Mouse (Mus musculus): Measurements from ENCODE around the gene Adam22.
"Not testable (repeated sequence)": the region's sequence is repeated elsewhere in the genome, so short reads cannot be mapped to it uniquely, and the experiment has no call there.

Adam22 gene

GRCm38 (mm10) chr5:8223597-8224320, 144.2 kb downstream of the Adam22 start:
- in situ Hi-C loops (cut with MboI; ENCODE audit: low pct_unique_long_range_greater_than_20kb in 1 of 2, low sequenced_read_pairs in 2 of 2, unreplicated experiment in 1 of 2): no loop called here

GRCm38 (mm10) chr5:8221630-8222029, 146.3 kb downstream of the Adam22 start:
- in situ Hi-C loops (cut with MboI; ENCODE audit: low pct_unique_long_range_greater_than_20kb in 1 of 2, low sequenced_read_pairs in 2 of 2, unreplicated experiment in 1 of 2): no loop called here

GRCm38 (mm10) chr5:8215841-8216240, 152.1 kb downstream of the Adam22 start:
- in situ Hi-C loops (cut with MboI; ENCODE audit: low pct_unique_long_range_greater_than_20kb in 1 of 2, low sequenced_read_pairs in 2 of 2, unreplicated experiment in 1 of 2): no loop called here

GRCm38 (mm10) chr5:8184992-8185391, 183.0 kb downstream of the Adam22 start:
- in situ Hi-C loops (cut with MboI; ENCODE audit: low pct_unique_long_range_greater_than_20kb in 1 of 2, low sequenced_read_pairs in 2 of 2, unreplicated experiment in 1 of 2): not testable (repeated sequence)

- in situ Hi-C loops (cut with MboI; ENCODE audit: low pct_unique_long_range_greater_than_20kb in 1 of 2, low sequenced_read_pairs in 2 of 2, unreplicated experiment in 1 of 2): no loop called here
Measured at GRCm38 (mm10) chr5:8180646-8181045, 187.3 kb downstream of the Adam22 start.

- in situ Hi-C loops (cut with MboI; ENCODE audit: low pct_unique_long_range_greater_than_20kb in 1 of 2, low sequenced_read_pairs in 2 of 2, unreplicated experiment in 1 of 2): no loop called here
Measured at GRCm38 (mm10) chr5:8178111-8178510, 189.8 kb downstream of the Adam22 start.

GRCm38 (mm10) chr5:8164773-8165172, 203.2 kb downstream of the Adam22 start:
- in situ Hi-C loops (cut with MboI; ENCODE audit: low pct_unique_long_range_greater_than_20kb in 1 of 2, low sequenced_read_pairs in 2 of 2, unreplicated experiment in 1 of 2): no loop called here

GRCm38 (mm10) chr5:8151645-8152044, 216.3 kb downstream of the Adam22 start:
- in situ Hi-C loops (cut with MboI; ENCODE audit: low pct_unique_long_range_greater_than_20kb in 1 of 2, low sequenced_read_pairs in 2 of 2, unreplicated experiment in 1 of 2): no loop called here

GRCm38 (mm10) chr5:8146146-8146545, 221.8 kb downstream of the Adam22 start:
- in situ Hi-C loops (cut with MboI; ENCODE audit: low pct_unique_long_range_greater_than_20kb in 1 of 2, low sequenced_read_pairs in 2 of 2, unreplicated experiment in 1 of 2): no loop called here

GRCm38 (mm10) chr5:8145473-8145872, 222.5 kb downstream of the Adam22 start:
- in situ Hi-C loops (cut with MboI; ENCODE audit: low pct_unique_long_range_greater_than_20kb in 1 of 2, low sequenced_read_pairs in 2 of 2, unreplicated experiment in 1 of 2): no loop called here

- in situ Hi-C loops (cut with MboI; ENCODE audit: low pct_unique_long_range_greater_than_20kb in 1 of 2, low sequenced_read_pairs in 2 of 2, unreplicated experiment in 1 of 2): no loop called here
Measured at GRCm38 (mm10) chr5:8132546-8132945, 235.4 kb downstream of the Adam22 start.

GRCm38 (mm10) chr5:8131918-8132317, 236.0 kb downstream of the Adam22 start:
- in situ Hi-C loops (cut with MboI; ENCODE audit: low pct_unique_long_range_greater_than_20kb in 1 of 2, low sequenced_read_pairs in 2 of 2, unreplicated experiment in 1 of 2): no loop called here

GRCm38 (mm10) chr5:8129750-8130149, 238.2 kb downstream of the Adam22 start:
- in situ Hi-C loops (cut with MboI; ENCODE audit: low pct_unique_long_range_greater_than_20kb in 1 of 2, low sequenced_read_pairs in 2 of 2, unreplicated experiment in 1 of 2): no loop called here

- in situ Hi-C loops (cut with MboI; ENCODE audit: low pct_unique_long_range_greater_than_20kb in 1 of 2, low sequenced_read_pairs in 2 of 2, unreplicated experiment in 1 of 2): no loop called here
Measured at GRCm38 (mm10) chr5:8120926-8121325, 247.0 kb downstream of the Adam22 start.

GRCm38 (mm10) chr5:8120087-8120486, 247.9 kb downstream of the Adam22 start:
- in situ Hi-C loops (cut with MboI; ENCODE audit: low pct_unique_long_range_greater_than_20kb in 1 of 2, low sequenced_read_pairs in 2 of 2, unreplicated experiment in 1 of 2): no loop called here

GRCm38 (mm10) chr5:8116561-8117168, 251.3 kb downstream of the Adam22 start:
- in situ Hi-C loops (cut with MboI; ENCODE audit: low pct_unique_long_range_greater_than_20kb in 1 of 2, low sequenced_read_pairs in 2 of 2, unreplicated experiment in 1 of 2): no loop called here

GRCm38 (mm10) chr5:8112246-8112645, 255.7 kb downstream of the Adam22 start:
- in situ Hi-C loops (cut with MboI; ENCODE audit: low pct_unique_long_range_greater_than_20kb in 1 of 2, low sequenced_read_pairs in 2 of 2, unreplicated experiment in 1 of 2): no loop called here

- in situ Hi-C loops (cut with MboI; ENCODE audit: low pct_unique_long_range_greater_than_20kb in 1 of 2, low sequenced_read_pairs in 2 of 2, unreplicated experiment in 1 of 2): no loop called here
Measured at GRCm38 (mm10) chr5:8111691-8112090, 256.3 kb downstream of the Adam22 start.

- in situ Hi-C loops (cut with MboI; ENCODE audit: low pct_unique_long_range_greater_than_20kb in 1 of 2, low sequenced_read_pairs in 2 of 2, unreplicated experiment in 1 of 2): no loop called here
Measured at GRCm38 (mm10) chr5:8095689-8096088, 272.3 kb downstream of the Adam22 start.

- in situ Hi-C loops (cut with MboI; ENCODE audit: low pct_unique_long_range_greater_than_20kb in 1 of 2, low sequenced_read_pairs in 2 of 2, unreplicated experiment in 1 of 2): no loop called here
Measured at GRCm38 (mm10) chr5:8094921-8095320, 273.0 kb downstream of the Adam22 start.

All from mouse embryonic stem cell (cell line).